Mouse (Mus musculus): ENCODE measurements at regions not wholly inside any gene's neighbourhood (a gene's known extent, or its start where the extent isn't known, plus 50 kb on each side); places are given as distances from the start of the nearest gene placed in this dataset.

GRCm38 (mm10) chr4:89434152-89434551, 123.3 kb upstream of the Cdkn2b start:
- Histone ChIP-seq H3K27me3 (ENCODE audit: control insufficient read depth, insufficient read depth, insufficient read length) (no peaks in the 10 kb centered on the region), H3K4me3 (no peak overlapping the region), H3K79me2 (ENCODE audit: control insufficient read depth, insufficient read depth) (no peaks in the 10 kb centered on the region), H3K36me3 (ENCODE audit: control insufficient read depth, insufficient read depth) (no peaks in the 10 kb centered on the region), H3K4me2 (ENCODE audit: low read depth) (no peak overlapping the region), H3ac (ENCODE audit: control insufficient read depth, insufficient read length) (no peak overlapping the region)
- no peak for TF ChIP-seq TCF12 (IDR thresholded peaks at IDR 0.05; ENCODE audit: insufficient read depth, poor library complexity, severe bottlenecking)
- TF ChIP-seq SRF (IDR thresholded peaks at IDR 0.05; ENCODE audit: control insufficient read depth, insufficient read length, low read depth), result no peak
- no peak for TF ChIP-seq E2F4 (IDR thresholded peaks at IDR 0.05; ENCODE audit: insufficient read depth)
- no peak for TF ChIP-seq CEBPB (IDR thresholded peaks at IDR 0.05; ENCODE audit: insufficient read depth, poor library complexity, severe bottlenecking)
- no peak for TF ChIP-seq USF1 (IDR thresholded peaks at IDR 0.05; ENCODE audit: low read depth)
- TF ChIP-seq POLR2AphosphoS2 (IDR thresholded peaks at IDR 0.05; ENCODE audit: insufficient read length, low read depth), result no peak
- TF ChIP-seq MYOD1 (IDR thresholded peaks at IDR 0.05; ENCODE audit: control insufficient read depth in 1 of 3, insufficient read length in 2 of 3, low read depth in 2 of 3), result no peak
- no peak for TF ChIP-seq REST (IDR thresholded peaks at IDR 0.05; ENCODE audit: insufficient read depth, insufficient read length)
- TF ChIP-seq POLR2A (IDR thresholded peaks at IDR 0.05; ENCODE audit: insufficient read length, low read depth), result no peak
- no peak for TF ChIP-seq TCF3 (IDR thresholded peaks at IDR 0.05; ENCODE audit: insufficient read length, low read depth)
- no peak for TF ChIP-seq MAX (IDR thresholded peaks at IDR 0.05; ENCODE audit: low read depth)
- no peak for TF ChIP-seq MYOG (IDR thresholded peaks at IDR 0.05; ENCODE audit: control insufficient read depth in 1 of 3, insufficient read depth in 1 of 3, insufficient read length in 2 of 3, low read depth in 2 of 3)

GRCm38 (mm10) chr4:89433528-89433927, 122.7 kb upstream of the Cdkn2b start:
- Histone ChIP-seq H3K36me3 (ENCODE audit: control insufficient read depth, insufficient read depth) (no peaks in the 10 kb centered on the region), H3K4me3 (no peak overlapping the region), H3K27me3 (ENCODE audit: control insufficient read depth, insufficient read depth, insufficient read length) (no peaks in the 10 kb centered on the region), H3K79me2 (ENCODE audit: control insufficient read depth, insufficient read depth) (no peaks in the 10 kb centered on the region), H3ac (ENCODE audit: control insufficient read depth, insufficient read length) (no peak overlapping the region), H3K4me2 (ENCODE audit: low read depth) (no peak overlapping the region)
- TF ChIP-seq POLR2AphosphoS2 (IDR thresholded peaks at IDR 0.05; ENCODE audit: insufficient read length, low read depth), result no peak
- no peak for TF ChIP-seq TCF3 (IDR thresholded peaks at IDR 0.05; ENCODE audit: insufficient read length, low read depth)
- TF ChIP-seq REST (IDR thresholded peaks at IDR 0.05; ENCODE audit: insufficient read depth, insufficient read length), result no peak
- no peak for TF ChIP-seq E2F4 (IDR thresholded peaks at IDR 0.05; ENCODE audit: insufficient read depth)
- TF ChIP-seq MYOD1 (IDR thresholded peaks at IDR 0.05; ENCODE audit: control insufficient read depth in 1 of 3, insufficient read length in 2 of 3, low read depth in 2 of 3), result no peak
- TF ChIP-seq CEBPB (IDR thresholded peaks at IDR 0.05; ENCODE audit: insufficient read depth, poor library complexity, severe bottlenecking), result no peak
- no peak for TF ChIP-seq MAX (IDR thresholded peaks at IDR 0.05; ENCODE audit: low read depth)
- no peak for TF ChIP-seq SRF (IDR thresholded peaks at IDR 0.05; ENCODE audit: control insufficient read depth, insufficient read length, low read depth)
- no peak for TF ChIP-seq MYOG (IDR thresholded peaks at IDR 0.05; ENCODE audit: control insufficient read depth in 1 of 3, insufficient read depth in 1 of 3, insufficient read length in 2 of 3, low read depth in 2 of 3)
- no peak for TF ChIP-seq POLR2A (IDR thresholded peaks at IDR 0.05; ENCODE audit: insufficient read length, low read depth)
- no peak for TF ChIP-seq USF1 (IDR thresholded peaks at IDR 0.05; ENCODE audit: low read depth)
- TF ChIP-seq TCF12 (IDR thresholded peaks at IDR 0.05; ENCODE audit: insufficient read depth, poor library complexity, severe bottlenecking), result no peak

- Histone ChIP-seq H3K4me3 (no peak overlapping the region), H3K79me2 (ENCODE audit: control insufficient read depth, insufficient read depth) (no peaks in the 10 kb centered on the region), H3K27me3 (ENCODE audit: control insufficient read depth, insufficient read depth, insufficient read length) (no peaks in the 10 kb centered on the region), H3K36me3 (ENCODE audit: control insufficient read depth, insufficient read depth) (no peaks in the 10 kb centered on the region), H3K4me2 (ENCODE audit: low read depth) (no peak overlapping the region), H3ac (ENCODE audit: control insufficient read depth, insufficient read length) (no peak overlapping the region)
- TF ChIP-seq MYOG (IDR thresholded peaks at IDR 0.05; ENCODE audit: control insufficient read depth in 1 of 3, insufficient read depth in 1 of 3, insufficient read length in 2 of 3, low read depth in 2 of 3) (no peak), MYOD1 (IDR thresholded peaks at IDR 0.05; ENCODE audit: control insufficient read depth in 1 of 3, insufficient read length in 2 of 3, low read depth in 2 of 3) (no peak), SRF (IDR thresholded peaks at IDR 0.05; ENCODE audit: control insufficient read depth, insufficient read length, low read depth) (no peak), POLR2A (IDR thresholded peaks at IDR 0.05; ENCODE audit: insufficient read length, low read depth) (no peak), MAX (IDR thresholded peaks at IDR 0.05; ENCODE audit: low read depth) (no peak), USF1 (IDR thresholded peaks at IDR 0.05; ENCODE audit: low read depth) (no peak)
These were observed 120.7 kb upstream of the Cdkn2b start for GRCm38 (mm10) chr4:89431520-89431919.

- TF ChIP-seq CEBPB (IDR thresholded peaks at IDR 0.05; ENCODE audit: insufficient read depth, poor library complexity, severe bottlenecking), result no peak
- TF ChIP-seq MYOG (IDR thresholded peaks at IDR 0.05; ENCODE audit: control insufficient read depth in 1 of 3, insufficient read depth in 1 of 3, insufficient read length in 2 of 3, low read depth in 2 of 3), result no peak
- no peak for TF ChIP-seq POLR2A (IDR thresholded peaks at IDR 0.05; ENCODE audit: insufficient read length, low read depth)
- TF ChIP-seq MAX (IDR thresholded peaks at IDR 0.05; ENCODE audit: low read depth), result no peak
- TF ChIP-seq TCF12 (IDR thresholded peaks at IDR 0.05; ENCODE audit: insufficient read depth, poor library complexity, severe bottlenecking), result no peak
- TF ChIP-seq E2F4 (IDR thresholded peaks at IDR 0.05; ENCODE audit: insufficient read depth), result no peak
- TF ChIP-seq POLR2AphosphoS2 (IDR thresholded peaks at IDR 0.05; ENCODE audit: insufficient read length, low read depth), result no peak
- no peak for TF ChIP-seq USF1 (IDR thresholded peaks at IDR 0.05; ENCODE audit: low read depth)
- TF ChIP-seq MYOD1 (IDR thresholded peaks at IDR 0.05; ENCODE audit: control insufficient read depth in 1 of 3, insufficient read length in 2 of 3, low read depth in 2 of 3), result no peak
- TF ChIP-seq TCF3 (IDR thresholded peaks at IDR 0.05; ENCODE audit: insufficient read length, low read depth), result no peak
- TF ChIP-seq SRF (IDR thresholded peaks at IDR 0.05; ENCODE audit: control insufficient read depth, insufficient read length, low read depth), result no peak
- TF ChIP-seq REST (IDR thresholded peaks at IDR 0.05; ENCODE audit: insufficient read depth, insufficient read length), result no peak
- Histone ChIP-seq H3K4me2 (ENCODE audit: low read depth) (no peak overlapping the region), H3K27me3 (ENCODE audit: control insufficient read depth, insufficient read depth, insufficient read length) (no peaks in the 10 kb centered on the region), H3K36me3 (ENCODE audit: control insufficient read depth, insufficient read depth) (no peaks in the 10 kb centered on the region), H3K79me2 (ENCODE audit: control insufficient read depth, insufficient read depth) (no peaks in the 10 kb centered on the region), H3K4me3 (no peak overlapping the region), H3ac (ENCODE audit: control insufficient read depth, insufficient read length) (no peak overlapping the region)
These were observed 117.6 kb upstream of the Cdkn2b start for GRCm38 (mm10) chr4:89428465-89428864.

All from myocyte (in vitro differentiated cells).